17 mouse cellular contexts compared by ENCODE assay signal in the genomic region with DNA sequence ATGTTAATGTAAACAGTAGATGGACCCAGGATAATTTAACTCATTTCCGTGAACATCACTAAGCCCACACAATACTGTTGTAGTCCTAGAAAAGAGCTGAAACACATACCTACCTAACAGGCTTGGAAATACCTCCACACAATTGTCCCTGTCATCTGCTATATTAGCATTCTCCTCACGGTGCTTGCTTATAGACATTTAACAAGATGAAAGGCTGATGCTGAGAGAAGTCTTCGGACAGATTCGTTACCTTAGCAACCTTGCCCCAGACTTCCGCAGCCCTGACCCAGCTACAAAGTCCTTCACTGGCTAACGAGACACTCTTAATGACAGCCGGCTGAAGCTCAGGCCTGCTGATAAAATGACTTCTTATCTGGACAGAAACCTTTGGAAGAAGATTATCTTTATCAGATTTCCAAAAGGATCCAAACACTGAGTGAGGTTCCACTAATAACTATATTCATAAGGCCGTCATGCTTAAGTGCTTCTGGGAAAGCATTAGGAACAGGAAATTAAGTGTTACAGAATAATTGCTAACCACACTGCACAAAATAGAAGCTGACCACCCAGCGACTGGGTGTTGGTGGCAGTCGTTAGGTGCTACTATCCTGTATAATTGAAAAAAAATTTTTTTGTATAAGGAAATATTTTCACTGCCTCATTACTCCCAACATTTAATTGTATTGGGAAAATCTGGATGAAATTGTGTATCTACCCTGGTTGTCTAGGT.
DNase-seq lines count a peak whose midpoint lies in the region; ATAC-seq and TF ChIP-seq lines count a peak whose summit lies in the region.
"Had no signal": no experiment of that assay in that cellular context is flagged by ENCODE, and none has a peak within 500 bp of the region (broad histone marks: within the 10 kb centered on the region; RNA-seq: fewer than 3 reads in every experiment).

No protein-coding gene starts in this region.

- H3K36me3 ChIP-seq in forebrain, embryonic 12.5 days (replicated peaks) = no peaks in the 10 kb centered on the region
- no peaks in the 10 kb centered on the region for H3K36me3 ChIP-seq in hindbrain, embryonic 16.5 days (ENCODE audit: control insufficient read depth, insufficient read depth, low read length)
- H3K36me3 ChIP-seq in neural tube, embryonic 12.5 days = no peaks in the 10 kb centered on the region
- H3K36me3 ChIP-seq: liver, embryonic 15.5 days had no signal

- no peaks in the 10 kb centered on the region for H3K9me3 ChIP-seq in forebrain, embryonic 12.5 days
- H3K9me3 ChIP-seq in hindbrain, embryonic 16.5 days (ENCODE audit: control insufficient read depth, low read length) = no peaks in the 10 kb centered on the region
- no peaks in the 10 kb centered on the region for H3K9me3 ChIP-seq in neural tube, embryonic 12.5 days
- H3K9me3 ChIP-seq: liver, embryonic 15.5 days had no signal

- H3K9ac ChIP-seq in forebrain, embryonic 12.5 days = no peak overlapping the region
- no peak overlapping the region for H3K9ac ChIP-seq in hindbrain, embryonic 16.5 days (ENCODE audit: low read depth, low read length)
- no peak overlapping the region for H3K9ac ChIP-seq in neural tube, embryonic 12.5 days
- H3K9ac ChIP-seq: liver, embryonic 15.5 days had no signal

- H3K27me3 ChIP-seq in forebrain, embryonic 12.5 days = no peaks in the 10 kb centered on the region
- no peaks in the 10 kb centered on the region for H3K27me3 ChIP-seq in hindbrain, embryonic 16.5 days (replicated peaks; ENCODE audit: control insufficient read depth, insufficient read depth, low read length)
- no peaks in the 10 kb centered on the region for H3K27me3 ChIP-seq in neural tube, embryonic 12.5 days (replicated peaks)
- H3K27me3 ChIP-seq: CH12.LX; liver, embryonic 15.5 days had no signal

- TF ChIP-seq POLR2A in brain, embryonic 14.5 days (IDR thresholded peaks at IDR 0.05; ENCODE audit: borderline replicate concordance, extremely low read depth, insufficient read depth, insufficient read length, poor library complexity, severe bottlenecking) = no peak

- no peak overlapping the region for H3K4me2 ChIP-seq in forebrain, embryonic 12.5 days
- no peak overlapping the region for H3K4me2 ChIP-seq in hindbrain, embryonic 16.5 days (ENCODE audit: low read length)
- H3K4me2 ChIP-seq in neural tube, embryonic 12.5 days (replicated peaks) = no peak overlapping the region
- H3K4me2 ChIP-seq: liver, embryonic 15.5 days had no signal

- peaks cover 9% of the 10 kb centered on the region for H3K4me1 ChIP-seq in forebrain, embryonic 12.5 days
- H3K4me1 ChIP-seq in hindbrain, embryonic 16.5 days (ENCODE audit: control insufficient read depth, insufficient read depth, low read depth, low read length) = no peaks in the 10 kb centered on the region; the same call in 1 of the 2 replicates
- H3K4me1 ChIP-seq in neural tube, embryonic 12.5 days = 0 out of 2 replicates have a peak, but pooled peaks cover 3% of the 10 kb centered on the region
- H3K4me1 ChIP-seq: liver, embryonic 15.5 days had no signal

- no peak for TF ChIP-seq CTCF in brain, embryonic 14.5 days (IDR thresholded peaks at IDR 0.05; ENCODE audit: borderline replicate concordance, extremely low read depth, insufficient read depth, insufficient read length)

- WGBS in forebrain, embryonic 12.5 days = 13% methylated on average over 10 of the region's 10 CpGs
- WGBS in hindbrain, embryonic 16.5 days = 19% methylated on average over 10 of the region's 10 CpGs
- 43% methylated on average over 10 of the region's 10 CpGs for WGBS in neural tube, embryonic 12.5 days

- peak overlapping the region; percentile 46; the same call in 1 of the 2 replicates for H3K27ac ChIP-seq in forebrain, embryonic 12.5 days
- H3K27ac ChIP-seq in hindbrain, embryonic 16.5 days (ENCODE audit: low read depth, low read length) = no peak overlapping the region
- no peak overlapping the region for H3K27ac ChIP-seq in neural tube, embryonic 12.5 days
- H3K27ac ChIP-seq: kidney, postnatal 0 days; liver, embryonic 15.5 days had no signal

- peak; percentile 90 for DNase-seq in brain, embryonic 14.5 days (ENCODE audit: low read depth)
- no peak for DNase-seq in Muller cell, postnatal 12 days (ENCODE audit: inconsistent ontology term)
- no peak for DNase-seq in heart, adult 9 months (ENCODE audit: low spot score in 2 of 2)
- DNase-seq: cerebellum, postnatal 10 days; heart, adult 18-20 months; heart, postnatal 4 days; left cerebral cortex, postnatal 4 days; lung, postnatal 36 days; thymus, adult 18-20 months had no signal

- ATAC-seq in forebrain, embryonic 12.5 days (ENCODE audit: low FRiP score) = peak; percentile 75
- peak; percentile 76 for ATAC-seq in hindbrain, embryonic 16.5 days
- ATAC-seq in neural tube, embryonic 12.5 days (ENCODE audit: low FRiP score, low read depth) = 0 out of 2 replicates have a peak, but pooled peaks have one; percentile 29
- ATAC-seq in megakaryocyte, adult 5-6 weeks (ENCODE audit: poor library complexity, severe bottlenecking) = no peak
- ATAC-seq: Patski had no signal

- H3K4me3 ChIP-seq in forebrain, embryonic 12.5 days (replicated peaks) = no peak overlapping the region
- H3K4me3 ChIP-seq in hindbrain, embryonic 16.5 days (ENCODE audit: low read length) = no peak overlapping the region
- H3K4me3 ChIP-seq in neural tube, embryonic 12.5 days = no peak overlapping the region
- H3K4me3 ChIP-seq: liver, embryonic 15.5 days had no signal
